Mouse (Mus musculus): ENCODE measurements around the gene Gm10488. TPM values are rescaled to one million over a fixed set of nuclear protein-coding genes. Genes with fewer than 3 reads are reported as not detected.
"Not testable (repeated sequence)": the region's sequence is repeated elsewhere in the genome, so short reads cannot be mapped to it uniquely, and the experiment has no call there.

The Gm10488 gene
- not detected for total RNA-seq (2021)

GRCm38 (mm10) chrX:29976014-29976413 is at the start of gene Gm10488:
Gene Gm10488 (plus strand): TSS chrX:29976314.
- intact Hi-C loops (cut with DNase I); DNase-seq: not testable (repeated sequence)

Small RNA genes within 50 kb of the gene (microRNA-seq; reads per million reads assigned to microRNA genes)
- 0 reads per million in 2 experiments for gene Gm44298 (ENCODE audit: borderline number of aligned reads in 2 of 2)
